Mouse (Mus musculus) liver, adult 2 months (tissue): ENCODE data around the gene Trim66. TPM values are rescaled to one million over a fixed set of nuclear protein-coding genes. Genes with fewer than 3 reads are reported as not detected.
A peak's percentile ranks its signal among the peaks of the same experiment; 100 is the strongest.

Experiments
- DNase-seq: peaks from one replicate; pipeline ENCODE4 v3.0.0-alpha.2; 2011; ENCODE audit warnings: low read depth, low spot score; ENCODE audit errors: extremely low read depth
- H3K27ac ChIP-seq: fragments of 200-500 bp; replicated peaks from 2 replicates; pipeline ENCODE4 v1.5.1; 2012; ENCODE audit warnings: low read depth, mild to moderate bottlenecking, control low read depth, inconsistent platforms, low read length; ENCODE audit not compliant: insufficient read depth
- H3K27me3 ChIP-seq: fragments of 200-500 bp; 2 replicates; pipeline ENCODE4 v1.6.1; 2012; ENCODE audit warnings: mild to moderate bottlenecking, moderate library complexity, low read length, inconsistent platforms; ENCODE audit not compliant: control insufficient read depth, insufficient read depth
- H3K36me3 ChIP-seq: fragments of 200-500 bp; 2 replicates; pipeline ENCODE4 v1.6.1; 2012; ENCODE audit warnings: low read length, inconsistent platforms; ENCODE audit not compliant: control insufficient read depth, insufficient read depth
- H3K4me1 ChIP-seq: fragments of 200-500 bp; 2 replicates; pipeline ENCODE4 v1.6.1; 2011; ENCODE audit warnings: low read length; ENCODE audit not compliant: control insufficient read depth, insufficient read depth
- H3K4me3 ChIP-seq: fragments of 200-500 bp; 2 replicates; pipeline ENCODE4 v1.5.1; 2011; ENCODE audit warnings: low read depth, mild to moderate bottlenecking, control low read depth, low read length, moderate library complexity; ENCODE audit not compliant: insufficient read depth
- H3K79me2 ChIP-seq: fragments of 200-500 bp; 2 replicates; pipeline ENCODE4 v1.6.1; 2012; ENCODE audit warnings: inconsistent platforms, mild to moderate bottlenecking, low read length, moderate library complexity; ENCODE audit not compliant: control insufficient read depth, insufficient read depth
- H3K9ac ChIP-seq: fragments of 200-500 bp; 2 replicates; pipeline ENCODE4 v1.6.1; 2012; ENCODE audit warnings: low read depth, mild to moderate bottlenecking, control low read depth, inconsistent platforms, low read length
- CTCF ChIP-seq: fragments of 200-500 bp; IDR thresholded peaks from 2 replicates; pipeline ENCODE4 v1.5.1; 2011; ENCODE audit warnings: low read depth, low read length, control low read depth
- POLR2A ChIP-seq: fragments of 200-500 bp; IDR thresholded peaks from 2 replicates; pipeline ENCODE4 v1.6.1; 2011; ENCODE audit warnings: low read length, control low read depth; ENCODE audit not compliant: insufficient read depth; ENCODE audit errors: extremely low read depth
- WGBS: fragments of 180-500 bp; shearing (Covaris S2); methylation state at CpG from one replicate; pipeline ENCODE4 v1.1.7; 2018; 5-methylcytosine and 5-hydroxymethylcytosine counted together
- polyA plus RNA-seq: library from polyadenylated mRNA; depleted of rRNA; stranded (reverse); fragments of >200 nt; gene quantifications from 2 replicates; pipeline ENCODE4 v1.2.3, GENCODE M21; 2012
- total RNA-seq: library from RNA; depleted of rRNA; stranded (reverse); fragments of >200 nt; gene quantifications from 2 replicates; pipeline ENCODE4 v1.2.3, GENCODE M21; 2014

The Trim66 gene
- total and polyA plus RNA-seq, 2 experiments = under 0.01 to 0.06 TPM

- peaks cover 47% of the 10 kb centered on the region for H3K36me3 ChIP-seq
- H3K9ac ChIP-seq = no peak overlapping the region
- 78% methylated on average over 10 of the region's 10 CpGs for WGBS
- TF ChIP-seq POLR2A (no peak), CTCF (no peak)
- H3K4me1 ChIP-seq = no peaks in the 10 kb centered on the region; the same call in 1 of the 2 replicates
- peak overlapping the region; percentile 27 for H3K27ac ChIP-seq
- H3K79me2 ChIP-seq = 0 out of 2 replicates have a peak, but pooled peaks cover 3% of the 10 kb centered on the region
- H3K4me3 ChIP-seq = no peak overlapping the region
- H3K27me3 ChIP-seq = no peaks in the 10 kb centered on the region
- DNase-seq = no peak
These were observed 33.9 kb upstream of the Trim66 start for GRCm38 (mm10) chr7:109541609-109542363.

GRCm38 (mm10) chr7:109540902-109541301 lies 33.0 kb upstream of the Trim66 start:
- Histone ChIP-seq H3K36me3 (peaks cover 51% of the 10 kb centered on the region), H3K4me1 (no peaks in the 10 kb centered on the region; the same call in 1 of the 2 replicates), H3K27me3 (no peaks in the 10 kb centered on the region), H3K9ac (no peak overlapping the region), H3K27ac (0 out of 2 replicates have a peak overlapping the region, but pooled peaks have one; percentile 13), H3K4me3 (no peak overlapping the region), H3K79me2 (no peaks in the 10 kb centered on the region)
- no peak for DNase-seq
- TF ChIP-seq POLR2A = no peak
- no peak for TF ChIP-seq CTCF

GRCm38 (mm10) chr7:109536451-109536946 lies 28.6 kb upstream of the Trim66 start:
- Histone ChIP-seq H3K27me3 (no peaks in the 10 kb centered on the region), H3K9ac (no peak overlapping the region), H3K4me1 (no peaks in the 10 kb centered on the region), H3K4me3 (no peak overlapping the region), H3K79me2 (no peaks in the 10 kb centered on the region), H3K36me3 (peaks cover 46% of the 10 kb centered on the region), H3K27ac (no peak overlapping the region)
- 72% methylated on average over 4 of the region's 4 CpGs for WGBS
- no peak for DNase-seq
- no peak for TF ChIP-seq CTCF
- no peak for TF ChIP-seq POLR2A

- Histone ChIP-seq H3K79me2 (no peaks in the 10 kb centered on the region), H3K36me3 (peaks cover 44% of the 10 kb centered on the region), H3K9ac (no peak overlapping the region), H3K4me1 (no peaks in the 10 kb centered on the region), H3K27me3 (no peaks in the 10 kb centered on the region), H3K4me3 (no peak overlapping the region), H3K27ac (no peak overlapping the region)
- WGBS = 98% methylated on average over 3 of the region's 3 CpGs
- DNase-seq = no peak
- TF ChIP-seq CTCF (no peak), POLR2A (no peak)
These were observed 27.0 kb upstream of the Trim66 start for GRCm38 (mm10) chr7:109534921-109535320.

- no peaks in the 10 kb centered on the region for H3K79me2 ChIP-seq
- WGBS = 98% methylated on average over 4 of the region's 4 CpGs
- peaks cover 40% of the 10 kb centered on the region for H3K36me3 ChIP-seq
These were observed 26.0 kb upstream of the Trim66 start for GRCm38 (mm10) chr7:109533888-109534287.

GRCm38 (mm10) chr7:109533129-109533528 lies 25.2 kb upstream of the Trim66 start:
- H3K36me3 ChIP-seq = peaks cover 39% of the 10 kb centered on the region
- H3K9ac ChIP-seq = no peak overlapping the region
- WGBS = 95% methylated on average over 4 of the region's 4 CpGs

More at GRCm38 (mm10) chr7:109533888-109534287, 26.0 kb upstream of the Trim66 start:
- DNase-seq = no peak
- Histone ChIP-seq H3K27me3 (no peaks in the 10 kb centered on the region), H3K9ac (no peak overlapping the region), H3K4me1 (no peaks in the 10 kb centered on the region), H3K4me3 (no peak overlapping the region), H3K27ac (no peak overlapping the region)
- TF ChIP-seq POLR2A = no peak

More at GRCm38 (mm10) chr7:109533129-109533528, 25.2 kb upstream of the Trim66 start:
- DNase-seq = no peak
- no peak for TF ChIP-seq POLR2A
- no peak for TF ChIP-seq CTCF
- Histone ChIP-seq H3K4me1 (no peaks in the 10 kb centered on the region), H3K79me2 (no peaks in the 10 kb centered on the region), H3K4me3 (no peak overlapping the region), H3K27me3 (no peaks in the 10 kb centered on the region), H3K27ac (no peak overlapping the region)
